Mouse (Mus musculus) small intestine, adult 2 months (tissue): Measurements from ENCODE around the gene Coasy. TPM values are rescaled to one million over a fixed set of nuclear protein-coding genes. Genes with fewer than 3 reads are reported as not detected.

Source experiments
- H3K27ac ChIP-seq: fragments of 200-500 bp; 2 replicates; pipeline ENCODE4 v1.5.1; 2012; ENCODE audit warnings: low read depth, low read length, control low read depth, inconsistent platforms; ENCODE audit not compliant: insufficient read depth
- H3K27me3 ChIP-seq: fragments of 200-500 bp; 2 replicates; pipeline ENCODE4 v1.6.1; 2012; ENCODE audit warnings: mild to moderate bottlenecking, moderate library complexity, low read length, inconsistent platforms; ENCODE audit not compliant: control insufficient read depth, insufficient read depth
- H3K36me3 ChIP-seq: fragments of 200-500 bp; 2 replicates; pipeline ENCODE4 v1.6.1; 2012; ENCODE audit warnings: mild to moderate bottlenecking, low read length, control low read depth, inconsistent platforms; ENCODE audit not compliant: control insufficient read depth, insufficient read depth
- H3K4me1 ChIP-seq: fragments of 200-500 bp; 2 replicates; pipeline ENCODE4 v1.6.1; 2012; ENCODE audit warnings: low read length, inconsistent platforms, mixed read lengths; ENCODE audit not compliant: control insufficient read depth, insufficient read depth, insufficient read length
- H3K4me3 ChIP-seq: fragments of 200-500 bp; 2 replicates; pipeline ENCODE4 v1.5.1; 2012; ENCODE audit warnings: low read depth, mild to moderate bottlenecking, control low read depth, inconsistent platforms, low read length, moderate library complexity
- CTCF ChIP-seq: fragments of 200-500 bp; IDR thresholded peaks from 2 replicates; pipeline ENCODE4 v1.5.1; 2012; ENCODE audit warnings: low read depth, mild to moderate bottlenecking, control low read depth, inconsistent platforms, low read length, moderate library complexity, mixed read lengths; ENCODE audit not compliant: insufficient replicate concordance, insufficient read length; ENCODE audit errors: extremely low read depth
- POLR2A ChIP-seq: fragments of 200-500 bp; IDR thresholded peaks from 2 replicates; pipeline ENCODE4 v1.6.1; 2012; ENCODE audit warnings: low read depth, mild to moderate bottlenecking, control low read depth, inconsistent platforms, low read length, moderate library complexity
- WGBS: fragments of 180-500 bp; shearing (Covaris S2); methylation state at CpG from one replicate; pipeline ENCODE4 v1.1.7; 2018; 5-methylcytosine and 5-hydroxymethylcytosine counted together
- polyA plus RNA-seq: library from polyadenylated mRNA; depleted of rRNA; stranded (reverse); fragments of >200 nt; gene quantifications from 2 replicates; pipeline ENCODE4 v1.2.3, GENCODE M21; 2012

Coasy gene
- polyA plus RNA-seq, 1 experiment, result 38.9 TPM

GRCm38 (mm10) chr11:101069391-101070188 is 12.8 kb upstream of the Coasy start, which contains the start of gene Naglu:
Gene Naglu (plus strand): TSS chr11:101070012.
- WGBS, result 3% methylated on average over 35 of the region's 35 CpGs
- H3K27ac ChIP-seq, result no peak within 1 kb of the TSS
- no peaks in the 10 kb centered on the region for H3K27me3 ChIP-seq
- peaks cover 7% of the 10 kb centered on the region for H3K4me1 ChIP-seq
- TF ChIP-seq POLR2A (peak; percentile 57), CTCF (no peak)
- H3K4me3 ChIP-seq, result peak within 1 kb of the TSS; percentile 82
- no peaks in the 10 kb centered on the region for H3K36me3 ChIP-seq

GRCm38 (mm10) chr11:101070189-101070527 is 12.2 kb upstream of the Coasy start:
- H3K36me3 ChIP-seq, result no peaks in the 10 kb centered on the region
- H3K27ac ChIP-seq, result no peak overlapping the region
- peak overlapping the region; percentile 82 for H3K4me3 ChIP-seq
- H3K27me3 ChIP-seq, result no peaks in the 10 kb centered on the region
- TF ChIP-seq CTCF (no peak), POLR2A (no peak)
- whole genome bisulfite sequencing, result under 1% methylated on average over 36 of the region's 36 CpGs
- H3K4me1 ChIP-seq, result peaks cover 6% of the 10 kb centered on the region

- H3K36me3 ChIP-seq, result no peaks in the 10 kb centered on the region
- no peaks in the 10 kb centered on the region for H3K27me3 ChIP-seq
- H3K4me3 ChIP-seq, result no peak overlapping the region
- 80% methylated on average over 6 of the region's 6 CpGs for WGBS
- no peak overlapping the region for H3K27ac ChIP-seq
- peaks cover 5% of the 10 kb centered on the region for H3K4me1 ChIP-seq
- no peak for TF ChIP-seq POLR2A
- TF ChIP-seq CTCF, result no peak
Observed at GRCm38 (mm10) chr11:101070987-101071386, 11.4 kb upstream of the Coasy start.

- WGBS, result 86% methylated on average over 14 of the region's 14 CpGs
- Histone ChIP-seq H3K27me3 (no peaks in the 10 kb centered on the region), H3K36me3 (no peaks in the 10 kb centered on the region; the same call in 1 of the 2 replicates), H3K4me1 (peaks cover 3% of the 10 kb centered on the region), H3K27ac (no peak overlapping the region), H3K4me3 (no peak overlapping the region)
- TF ChIP-seq CTCF (no peak), POLR2A (no peak)
Observed at GRCm38 (mm10) chr11:101071810-101072428, 10.4 kb upstream of the Coasy start.

DNA sequence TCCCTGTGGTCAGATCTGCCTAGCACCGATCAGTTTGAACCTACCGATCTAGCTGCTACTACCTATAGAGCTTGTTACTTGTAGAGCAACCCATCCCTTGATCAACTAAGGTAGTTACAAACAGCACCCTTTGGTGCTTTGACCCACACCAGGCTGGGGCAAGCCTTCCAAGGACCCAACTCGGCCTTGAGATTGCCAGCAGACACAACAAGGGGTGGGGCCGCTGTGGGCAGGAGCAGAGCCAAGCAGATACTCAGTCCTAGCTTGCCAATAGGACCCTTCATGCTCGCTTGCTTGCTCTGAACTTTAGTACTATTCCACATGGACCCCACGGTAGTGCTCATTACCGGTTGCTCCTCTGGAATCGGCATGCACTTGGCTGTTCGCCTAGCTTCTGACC is 4.2 kb upstream of the Coasy start, which contains the start of gene Hsd17b1:
Gene Hsd17b1 (plus strand): TSS at position 291 of the 400 bp plus-strand sequence.
- H3K27ac ChIP-seq, result no peak within 1 kb of the TSS
- peaks cover 8% of the 10 kb centered on the region; the same call in 1 of the 2 replicates for H3K4me1 ChIP-seq
- no peak within 1 kb of the TSS for H3K4me3 ChIP-seq
- H3K27me3 ChIP-seq, result peaks cover 13% of the 10 kb centered on the region
- TF ChIP-seq CTCF (no peak), POLR2A (no peak)
- H3K36me3 ChIP-seq, result no peaks in the 10 kb centered on the region; the same call in 1 of the 2 replicates
- WGBS, result 74% methylated on average over 9 of the region's 9 CpGs

DNA sequence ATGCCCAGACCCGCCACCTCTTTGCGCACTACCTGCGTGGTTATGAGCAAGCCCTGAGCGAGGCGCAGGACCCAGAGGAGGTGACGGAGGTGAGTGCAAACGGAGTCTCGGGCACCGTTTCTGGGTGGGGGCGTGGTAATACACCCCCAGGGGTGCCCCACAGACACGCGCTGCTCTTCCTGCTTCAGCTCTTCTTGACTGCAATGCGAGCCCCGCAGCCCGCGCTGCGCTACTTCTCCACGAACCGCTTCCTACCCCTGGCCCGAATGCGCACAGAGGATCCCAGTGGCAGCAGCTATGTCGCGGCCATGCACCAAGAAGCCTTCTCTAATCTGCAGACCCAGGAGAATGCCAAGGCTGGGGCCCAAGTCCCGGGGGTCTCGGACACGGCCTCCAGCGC is 2.6 kb upstream of the Coasy start:
- no peak overlapping the region for H3K4me3 ChIP-seq
- TF ChIP-seq CTCF (no peak), POLR2A (no peak)
- 10% methylated on average over 27 of the region's 27 CpGs for WGBS
- H3K36me3 ChIP-seq, result no peaks in the 10 kb centered on the region; the same call in 1 of the 2 replicates
- H3K27ac ChIP-seq, result no peak overlapping the region
- peaks cover 13% of the 10 kb centered on the region for H3K27me3 ChIP-seq
- peaks cover 13% of the 10 kb centered on the region for H3K4me1 ChIP-seq

GRCm38 (mm10) chr11:101080421-101080820 is 1.9 kb upstream of the Coasy start:
- Histone ChIP-seq H3K4me1 (peaks cover 14% of the 10 kb centered on the region), H3K36me3 (no peaks in the 10 kb centered on the region; the same call in 1 of the 2 replicates), H3K4me3 (no peak overlapping the region), H3K27me3 (peaks cover 13% of the 10 kb centered on the region), H3K27ac (no peak overlapping the region)
- TF ChIP-seq CTCF (no peak), POLR2A (no peak)
- 67% methylated on average over 5 of the region's 5 CpGs for WGBS

DNA sequence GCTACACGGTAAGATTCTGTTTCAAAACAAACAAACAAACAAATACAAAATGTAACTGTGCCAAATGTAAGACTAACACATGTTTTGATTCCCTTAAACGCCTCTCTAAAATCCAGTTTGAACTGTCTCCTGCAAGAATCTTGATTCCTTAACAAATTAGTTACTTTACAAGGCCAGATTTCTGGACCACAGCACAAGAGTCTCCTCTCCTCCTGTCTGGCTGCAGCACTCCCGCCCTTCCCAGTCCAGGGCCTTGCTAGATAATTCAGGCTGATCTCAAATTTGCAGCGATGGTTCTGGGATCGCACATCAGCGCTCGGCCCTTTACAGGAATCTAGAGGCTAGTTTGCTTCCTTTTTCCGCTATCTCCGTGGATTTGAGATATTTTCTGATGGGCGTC is 706 bp upstream of the Coasy start:
- H3K27me3 ChIP-seq, result peaks cover 13% of the 10 kb centered on the region
- 7% methylated on average over 10 of the region's 10 CpGs for WGBS
- H3K36me3 ChIP-seq, result no peaks in the 10 kb centered on the region
- H3K4me1 ChIP-seq, result peaks cover 26% of the 10 kb centered on the region
- peak overlapping the region; percentile 79 for H3K27ac ChIP-seq
- peak overlapping the region; percentile 84 for H3K4me3 ChIP-seq
- TF ChIP-seq CTCF (no peak), POLR2A (no peak)
